Mouse (Mus musculus) stomach, embryonic 15.5 days (tissue): Measurements from ENCODE around the gene Dexi. TPM values are rescaled to one million over a fixed set of nuclear protein-coding genes. Genes with fewer than 3 reads are reported as not detected.

Experiments used
- ATAC-seq: fragments of 200-750 bp; cut with Nextera tagmentation; 2 replicates; pipeline ENCODE4 v1.8.0; 2017; ENCODE audit warnings: low read depth, moderate number of reproducible peaks, moderate TSS enrichment; ENCODE audit not compliant: insufficient read depth, low FRiP score
- H3K27ac ChIP-seq: fragments of 300-500 bp; sonication (generic); 2 replicates; pipeline ENCODE4 v1.5.1; 2015; ENCODE audit warnings: mild to moderate bottlenecking, inconsistent platforms
- H3K27me3 ChIP-seq: fragments of 300-500 bp; sonication (generic); replicated peaks from 2 replicates; pipeline ENCODE4 v1.6.1; 2015; ENCODE audit warnings: inconsistent platforms
- H3K36me3 ChIP-seq: fragments of 300-500 bp; sonication (generic); 2 replicates; pipeline ENCODE4 v1.6.1; 2015; ENCODE audit warnings: inconsistent platforms
- H3K4me1 ChIP-seq: fragments of 300-500 bp; sonication (generic); 2 replicates; pipeline ENCODE4 v1.6.1; 2015; ENCODE audit warnings: inconsistent platforms
- H3K4me2 ChIP-seq: fragments of 300-500 bp; sonication (generic); 2 replicates; pipeline ENCODE4 v1.6.1; 2015; ENCODE audit warnings: mild to moderate bottlenecking, inconsistent platforms
- H3K4me3 ChIP-seq: fragments of 300-500 bp; sonication (generic); replicated peaks from 2 replicates; pipeline ENCODE4 v1.5.1; 2015; ENCODE audit warnings: inconsistent platforms
- H3K9ac ChIP-seq: fragments of 300-500 bp; sonication (generic); 2 replicates; pipeline ENCODE4 v1.6.1; 2015; ENCODE audit warnings: inconsistent platforms
- H3K9me3 ChIP-seq: fragments of 300-500 bp; sonication (generic); 2 replicates; pipeline ENCODE4 v1.6.1; 2016; ENCODE audit warnings: inconsistent platforms
- WGBS: fragments of 180-500 bp; shearing (Covaris S2); methylation state at CpG from one replicate; pipeline ENCODE4 v1.1.7; 2015; 5-methylcytosine and 5-hydroxymethylcytosine counted together
- polyA plus RNA-seq: library from polyadenylated mRNA; unstranded; fragments of >200 nt; fragmentation: Nextera tagmentation; extraction: Ambion mirVana; gene quantifications from 2 replicates; pipeline ENCODE4 v1.2.1, GENCODE M21; 2015

Gene Dexi
- polyA plus RNA-seq, 1 experiment from 2014 or later, result 22.2 TPM

DNA sequence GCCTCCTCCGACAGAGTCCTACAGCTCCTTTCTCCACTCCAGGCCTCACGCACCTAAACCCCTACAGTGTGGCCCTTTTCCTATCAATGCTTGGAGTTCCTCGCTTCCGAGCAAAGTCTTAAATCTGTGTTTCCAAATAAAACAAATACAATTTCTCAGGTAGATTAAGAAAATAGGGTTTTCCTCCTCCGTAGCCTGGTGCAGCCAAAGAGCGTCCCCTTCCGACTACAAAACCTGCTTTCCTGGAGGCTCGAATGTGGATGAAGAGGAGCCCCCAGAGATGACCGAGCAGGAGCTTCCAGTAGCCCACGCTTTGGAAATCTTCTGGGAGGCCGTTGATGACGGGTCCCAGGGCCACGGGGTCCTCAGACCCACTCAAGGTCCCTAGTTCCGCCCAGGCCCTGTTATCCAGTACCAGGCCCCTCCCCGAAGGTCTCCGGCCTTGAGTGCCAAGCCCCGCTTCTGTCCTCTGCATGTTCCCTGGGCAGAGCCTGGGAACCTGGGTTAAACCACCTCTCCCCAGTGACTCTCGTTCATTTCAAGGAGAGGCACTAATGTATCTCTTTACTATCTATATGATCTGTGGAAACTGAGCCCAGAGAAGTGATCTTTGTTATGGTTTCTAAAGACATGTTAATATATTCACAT is 52.2 kb downstream of the Dexi start:
- 82% methylated on average over 18 of the region's 18 CpGs for WGBS
- Histone ChIP-seq H3K4me1 (no peaks in the 10 kb centered on the region), H3K36me3 (no peaks in the 10 kb centered on the region), H3K27me3 (no peaks in the 10 kb centered on the region), H3K27ac (no peak overlapping the region), H3K9ac (no peak overlapping the region), H3K9me3 (no peaks in the 10 kb centered on the region), H3K4me2 (no peak overlapping the region), H3K4me3 (no peak overlapping the region)
- no peak for ATAC-seq

DNA sequence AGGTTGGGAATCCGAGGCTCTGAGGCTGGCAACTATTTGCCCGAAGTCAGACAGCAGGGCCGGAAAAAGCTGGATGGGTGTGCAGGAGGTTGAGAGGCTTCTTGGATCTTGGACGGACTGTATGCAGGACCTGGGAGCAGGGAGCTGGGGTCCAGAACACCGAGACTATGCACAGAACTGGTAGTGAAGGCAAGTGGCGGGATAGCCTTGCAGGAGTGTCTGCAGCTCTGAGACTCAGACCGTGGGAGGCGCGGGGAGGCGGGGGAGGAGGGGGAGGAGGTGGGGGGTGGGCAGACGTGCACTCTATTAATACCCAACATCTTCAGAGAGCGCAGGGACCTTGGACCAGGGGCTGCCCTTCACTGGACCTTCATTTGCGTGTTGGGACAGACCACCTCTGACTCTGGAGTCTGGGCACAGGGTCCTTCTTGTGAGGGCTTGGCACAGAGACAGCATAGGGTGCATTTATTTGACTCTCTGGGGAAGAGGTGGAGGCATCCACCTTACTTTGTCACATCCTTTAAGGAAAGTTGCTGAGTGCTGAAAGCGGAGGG is 52.9 kb downstream of the Dexi start:
- H3K4me1 ChIP-seq, result no peaks in the 10 kb centered on the region
- ATAC-seq, result no peak
- peak overlapping the region; percentile 9; the same call in 1 of the 2 replicates for H3K4me3 ChIP-seq
- no peaks in the 10 kb centered on the region for H3K9me3 ChIP-seq
- H3K4me2 ChIP-seq, result peak overlapping the region; percentile 47
- H3K36me3 ChIP-seq, result no peaks in the 10 kb centered on the region
- no peak overlapping the region for H3K9ac ChIP-seq
- no peaks in the 10 kb centered on the region for H3K27me3 ChIP-seq
- no peak overlapping the region for H3K27ac ChIP-seq
- WGBS, result 22% methylated on average over 12 of the region's 14 CpGs

- Histone ChIP-seq H3K27me3 (no peaks in the 10 kb centered on the region), H3K36me3 (no peaks in the 10 kb centered on the region), H3K4me1 (no peaks in the 10 kb centered on the region), H3K27ac (no peak overlapping the region), H3K4me3 (peak overlapping the region; percentile 9; the same call in 1 of the 2 replicates), H3K9ac (no peak overlapping the region), H3K9me3 (no peaks in the 10 kb centered on the region), H3K4me2 (peak overlapping the region; percentile 47)
- WGBS, result 3% methylated on average over 9 of the region's 9 CpGs
- no peak for ATAC-seq
Observed at GRCm38 (mm10) chr16:10489483-10489882, 53.4 kb downstream of the Dexi start.

GRCm38 (mm10) chr16:10488769-10489481 is 53.9 kb downstream of the Dexi start:
- 81% methylated on average over 7 of the region's 7 CpGs for WGBS
- Histone ChIP-seq H3K4me2 (peak overlapping the region; percentile 47; the same call in 1 of the 2 replicates), H3K9ac (no peak overlapping the region), H3K27me3 (no peaks in the 10 kb centered on the region), H3K36me3 (no peaks in the 10 kb centered on the region), H3K4me3 (no peak overlapping the region), H3K4me1 (no peaks in the 10 kb centered on the region), H3K9me3 (no peaks in the 10 kb centered on the region), H3K27ac (no peak overlapping the region)
- ATAC-seq, result no peak

- Histone ChIP-seq H3K4me1 (no peaks in the 10 kb centered on the region), H3K9me3 (no peaks in the 10 kb centered on the region), H3K4me2 (no peak overlapping the region), H3K9ac (no peak overlapping the region), H3K36me3 (no peaks in the 10 kb centered on the region), H3K27me3 (no peaks in the 10 kb centered on the region), H3K4me3 (no peak overlapping the region), H3K27ac (no peak overlapping the region)
- 80% methylated on average over 8 of the region's 8 CpGs for WGBS
- no peak for ATAC-seq
Observed at GRCm38 (mm10) chr16:10487895-10488493, 54.9 kb downstream of the Dexi start.

DNA sequence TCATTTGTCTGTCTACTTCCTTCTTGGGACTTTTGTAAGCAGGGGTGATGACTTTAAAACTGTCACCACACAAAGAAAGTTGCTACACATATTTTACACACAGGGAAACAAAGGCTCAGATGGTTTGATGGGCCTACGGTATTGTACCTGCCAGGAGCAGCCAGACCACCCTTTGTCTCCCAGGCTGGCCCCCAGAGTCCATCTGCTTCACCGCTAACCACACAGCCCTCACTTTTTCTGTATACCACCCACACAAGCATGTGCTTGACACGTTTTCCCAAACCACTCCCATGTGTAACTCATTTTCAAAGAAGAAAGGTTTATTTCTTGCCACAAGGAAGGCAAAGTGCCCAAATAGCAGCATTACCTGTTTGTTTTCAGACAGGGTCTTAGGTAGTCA is 55.9 kb downstream of the Dexi start:
- H3K4me1 ChIP-seq, result no peaks in the 10 kb centered on the region
- no peak overlapping the region for H3K4me3 ChIP-seq
- no peaks in the 10 kb centered on the region for H3K9me3 ChIP-seq
- no peaks in the 10 kb centered on the region for H3K36me3 ChIP-seq
- no peak overlapping the region for H3K4me2 ChIP-seq
- H3K27ac ChIP-seq, result no peak overlapping the region
- ATAC-seq, result no peak
- H3K27me3 ChIP-seq, result no peaks in the 10 kb centered on the region
- WGBS, result 58% methylated on average over 3 of the region's 3 CpGs
- no peak overlapping the region for H3K9ac ChIP-seq

DNA sequence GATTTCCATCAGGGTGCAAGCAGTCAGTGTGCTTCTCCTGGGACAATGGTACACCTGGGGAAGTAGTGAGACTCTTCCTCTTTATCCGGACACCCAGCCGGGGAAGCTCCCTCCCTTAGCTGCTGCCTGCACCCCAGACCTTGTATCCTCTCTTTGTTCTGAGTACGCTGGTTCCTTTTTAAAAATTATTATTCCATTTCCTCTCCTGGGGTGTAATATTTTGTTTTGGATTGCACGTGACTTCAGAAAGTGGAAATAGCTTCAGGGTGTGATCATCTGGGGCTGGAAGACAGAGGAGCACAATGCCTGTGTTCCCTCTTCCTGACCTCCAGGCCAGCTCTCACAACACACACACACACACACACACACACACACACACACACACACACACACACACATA is 60.5 kb downstream of the Dexi start:
- no peak overlapping the region for H3K27ac ChIP-seq
- H3K9me3 ChIP-seq, result no peaks in the 10 kb centered on the region
- no peaks in the 10 kb centered on the region for H3K27me3 ChIP-seq
- H3K4me3 ChIP-seq, result no peak overlapping the region
- H3K9ac ChIP-seq, result no peak overlapping the region
- 49% methylated on average over 4 of the region's 4 CpGs for WGBS
- no peak for ATAC-seq
- no peaks in the 10 kb centered on the region for H3K36me3 ChIP-seq
- H3K4me1 ChIP-seq, result no peaks in the 10 kb centered on the region
- H3K4me2 ChIP-seq, result no peak overlapping the region

DNA sequence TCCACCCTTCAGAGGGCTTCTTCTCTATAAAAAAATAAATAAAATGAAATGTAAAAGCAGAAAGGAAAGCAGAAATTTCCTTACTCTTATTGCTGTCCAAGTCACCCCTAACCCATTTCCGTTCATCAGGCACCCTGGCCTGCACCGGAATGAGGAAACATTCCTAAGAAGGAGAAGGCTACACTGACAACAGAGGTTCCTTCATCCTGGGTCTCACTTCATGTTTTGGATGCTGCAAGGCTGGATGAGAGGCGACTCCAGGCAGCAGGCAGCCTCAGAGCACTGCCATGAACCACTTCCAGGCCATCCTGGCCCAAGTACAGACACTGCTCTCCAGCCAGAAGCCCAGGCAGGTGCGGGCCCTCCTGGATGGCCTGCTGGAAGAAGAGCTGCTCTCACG is 63.0 kb downstream of the Dexi start, which contains the start of gene Ciita:
Gene Ciita (plus strand): TSS at position 203 of the 400 bp plus-strand sequence.
- H3K27me3 ChIP-seq, result no peaks in the 10 kb centered on the region
- no peaks in the 10 kb centered on the region for H3K36me3 ChIP-seq
- H3K4me3 ChIP-seq, result no peak within 1 kb of the TSS
- no peak within 1 kb of the TSS for H3K27ac ChIP-seq
- H3K9me3 ChIP-seq, result no peaks in the 10 kb centered on the region
- ATAC-seq, result no peak
- no peak within 1 kb of the TSS for H3K9ac ChIP-seq
- WGBS, result 73% methylated on average over 5 of the region's 5 CpGs
- H3K4me2 ChIP-seq, result no peak within 1 kb of the TSS
- H3K4me1 ChIP-seq, result no peaks in the 10 kb centered on the region

DNA sequence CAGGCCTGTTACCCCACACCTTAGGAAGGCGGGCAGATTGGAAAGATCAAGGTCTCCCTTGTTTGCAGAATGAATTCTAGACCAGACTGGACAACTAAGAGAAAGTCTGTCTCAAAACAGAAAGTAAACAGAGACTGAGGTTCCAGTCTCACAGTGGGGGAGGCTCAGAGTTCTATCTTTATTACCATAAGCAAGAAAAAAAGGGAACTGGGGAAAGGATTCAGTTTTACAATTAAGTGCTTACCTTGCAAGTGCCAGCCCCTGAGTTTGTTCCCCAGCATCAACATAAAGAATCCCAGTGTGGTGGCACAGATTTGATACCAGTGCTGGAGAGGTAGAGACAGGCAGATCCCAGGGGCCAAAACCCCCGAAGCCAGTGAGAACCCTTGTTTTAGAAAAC is 66.9 kb downstream of the Dexi start:
- Histone ChIP-seq H3K27me3 (no peaks in the 10 kb centered on the region), H3K9ac (no peak overlapping the region), H3K4me3 (no peak overlapping the region), H3K27ac (no peak overlapping the region), H3K9me3 (no peaks in the 10 kb centered on the region), H3K36me3 (no peaks in the 10 kb centered on the region), H3K4me1 (no peaks in the 10 kb centered on the region), H3K4me2 (no peak overlapping the region)
- 66% methylated on average over 2 of the region's 2 CpGs for WGBS
- no peak for ATAC-seq

DNA sequence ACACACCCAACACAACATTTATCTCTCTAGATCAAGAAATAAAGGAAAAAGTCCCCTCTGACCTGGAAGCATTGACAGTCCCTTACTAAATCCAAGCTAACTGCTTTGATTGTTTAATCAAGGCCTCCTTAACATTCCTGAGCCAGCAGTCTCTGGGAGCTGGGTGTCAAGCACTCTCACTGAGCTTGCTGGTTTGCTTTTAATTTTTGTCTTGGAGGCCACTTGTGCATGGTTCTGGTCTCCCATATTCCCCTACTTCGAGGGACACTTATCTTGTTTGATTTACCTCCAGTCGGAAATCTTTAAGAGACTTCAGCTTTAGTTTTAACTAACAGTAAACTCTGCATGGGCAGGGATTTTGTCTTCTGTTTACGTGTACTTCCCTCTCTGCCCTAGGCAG is 67.9 kb downstream of the Dexi start:
- H3K4me1 ChIP-seq, result no peaks in the 10 kb centered on the region
- no peak overlapping the region for H3K4me3 ChIP-seq
- H3K27me3 ChIP-seq, result no peaks in the 10 kb centered on the region
- ATAC-seq, result no peak
- H3K27ac ChIP-seq, result no peak overlapping the region
- H3K9me3 ChIP-seq, result no peaks in the 10 kb centered on the region
- no peak overlapping the region for H3K9ac ChIP-seq
- H3K4me2 ChIP-seq, result no peak overlapping the region
- no peaks in the 10 kb centered on the region for H3K36me3 ChIP-seq
- 36% methylated on average over 3 of the region's 3 CpGs for WGBS

DNA sequence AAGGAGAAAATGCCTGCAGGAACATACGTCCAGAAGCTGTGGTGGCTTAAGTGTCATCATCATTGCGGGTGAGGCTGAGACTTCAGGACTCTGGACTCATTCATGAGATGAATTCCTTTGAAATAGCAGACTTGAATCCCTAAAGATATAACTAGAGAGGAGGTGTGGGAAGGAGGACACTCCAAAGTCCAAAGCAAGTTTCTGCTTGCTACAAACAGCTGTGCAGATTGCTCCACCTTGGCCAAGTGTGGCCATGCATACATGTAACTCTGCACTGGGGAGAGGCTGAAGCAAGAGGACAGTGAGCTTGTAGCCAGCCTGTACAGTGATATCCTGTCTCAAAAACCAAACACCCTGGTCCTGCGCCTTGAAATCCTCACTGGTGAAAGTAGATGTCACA is 70.9 kb downstream of the Dexi start:
- no peak for ATAC-seq
- Histone ChIP-seq H3K4me1 (no peaks in the 10 kb centered on the region), H3K36me3 (no peaks in the 10 kb centered on the region), H3K4me3 (no peak overlapping the region), H3K27ac (no peak overlapping the region), H3K27me3 (no peaks in the 10 kb centered on the region), H3K4me2 (no peak overlapping the region), H3K9ac (no peak overlapping the region), H3K9me3 (no peaks in the 10 kb centered on the region)
- 89% methylated on average over 3 of the region's 3 CpGs for WGBS

- no peaks in the 10 kb centered on the region for H3K27me3 ChIP-seq
- H3K36me3 ChIP-seq, result no peaks in the 10 kb centered on the region
- H3K4me2 ChIP-seq, result no peak overlapping the region
- no peak overlapping the region for H3K9ac ChIP-seq
- no peaks in the 10 kb centered on the region for H3K9me3 ChIP-seq
- H3K27ac ChIP-seq, result no peak overlapping the region
- WGBS, result 79% methylated on average over 1 of the region's 1 CpGs
- no peak for ATAC-seq
- H3K4me1 ChIP-seq, result no peaks in the 10 kb centered on the region
- no peak overlapping the region for H3K4me3 ChIP-seq
Observed at GRCm38 (mm10) chr16:10468201-10468600, 74.7 kb downstream of the Dexi start.
